Mouse (Mus musculus): Measurements from ENCODE around the gene Adora3. TPM values are rescaled to one million over a fixed set of nuclear protein-coding genes. Genes with fewer than 3 reads are reported as not detected.

Gene Adora3
- polyA plus RNA-seq, 1 experiment from 2014 or later: not detected

GRCm38 (mm10) chr3:105853781-105854180 is 16.9 kb upstream of the Adora3 start:
- ATAC-seq (replicated peaks; ENCODE audit: low FRiP score): no peak
- H3K9ac ChIP-seq: no peak overlapping the region

GRCm38 (mm10) chr3:105854786-105855185 is 15.9 kb upstream of the Adora3 start:
- Histone ChIP-seq H3K4me3 (replicated peaks) (no peak overlapping the region), H3K4me1 (no peaks in the 10 kb centered on the region), H3K4me2 (no peak overlapping the region), H3K9me3 (replicated peaks) (no peaks in the 10 kb centered on the region), H3K36me3 (no peaks in the 10 kb centered on the region), H3K27me3 (no peaks in the 10 kb centered on the region), H3K27ac (no peak overlapping the region), H3K9ac (no peak overlapping the region)
- 73% methylated on average over 4 of the region's 4 CpGs for WGBS
- ATAC-seq (replicated peaks; ENCODE audit: low FRiP score): no peak

More at GRCm38 (mm10) chr3:105853781-105854180, 16.9 kb upstream of the Adora3 start:
- no peak overlapping the region for H3K4me2 ChIP-seq
- 52% methylated on average over 8 of the region's 8 CpGs for WGBS
- H3K27ac ChIP-seq: no peak overlapping the region
- H3K4me1 ChIP-seq: no peaks in the 10 kb centered on the region
- H3K36me3 ChIP-seq: no peaks in the 10 kb centered on the region
- no peaks in the 10 kb centered on the region for H3K27me3 ChIP-seq
- H3K4me3 ChIP-seq (replicated peaks): no peak overlapping the region
- H3K9me3 ChIP-seq (replicated peaks): no peaks in the 10 kb centered on the region

DNA sequence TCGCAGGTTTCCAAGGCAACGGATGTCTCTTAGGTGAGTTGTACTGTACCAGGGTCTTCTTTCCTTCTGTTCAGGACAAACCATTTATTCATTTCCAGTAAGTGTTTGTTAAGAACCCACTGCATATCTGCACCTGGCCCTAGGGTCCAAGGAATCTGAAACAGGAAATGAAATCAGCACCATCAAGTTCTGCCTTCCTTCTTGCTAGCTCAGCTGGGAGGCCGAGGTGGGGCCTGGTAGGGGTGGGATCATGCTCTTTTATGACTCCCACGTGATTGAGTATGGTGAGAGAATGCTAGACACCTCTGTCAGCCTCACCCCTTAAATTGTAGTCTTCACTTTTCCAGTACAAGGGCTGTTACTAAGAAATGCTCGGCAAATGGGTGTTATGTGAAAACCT is 13.1 kb upstream of the Adora3 start:
- no peak overlapping the region for H3K9ac ChIP-seq
- ATAC-seq (replicated peaks; ENCODE audit: low FRiP score): no peak
- WGBS: 54% methylated on average over 5 of the region's 5 CpGs
- H3K9me3 ChIP-seq (replicated peaks): no peaks in the 10 kb centered on the region
- H3K27me3 ChIP-seq: no peaks in the 10 kb centered on the region
- no peaks in the 10 kb centered on the region for H3K36me3 ChIP-seq
- H3K4me3 ChIP-seq (replicated peaks): no peak overlapping the region
- H3K4me1 ChIP-seq: no peaks in the 10 kb centered on the region
- no peak overlapping the region for H3K4me2 ChIP-seq
- H3K27ac ChIP-seq: no peak overlapping the region

GRCm38 (mm10) chr3:105861747-105862366 is 8.8 kb upstream of the Adora3 start:
- Histone ChIP-seq H3K36me3 (no peaks in the 10 kb centered on the region), H3K4me3 (replicated peaks) (no peak overlapping the region), H3K27ac (no peak overlapping the region), H3K4me2 (no peak overlapping the region), H3K9me3 (replicated peaks) (no peaks in the 10 kb centered on the region), H3K4me1 (no peaks in the 10 kb centered on the region), H3K9ac (no peak overlapping the region), H3K27me3 (no peaks in the 10 kb centered on the region)
- 39% methylated on average over 7 of the region's 7 CpGs for WGBS
- no peak for ATAC-seq (replicated peaks; ENCODE audit: low FRiP score)

DNA sequence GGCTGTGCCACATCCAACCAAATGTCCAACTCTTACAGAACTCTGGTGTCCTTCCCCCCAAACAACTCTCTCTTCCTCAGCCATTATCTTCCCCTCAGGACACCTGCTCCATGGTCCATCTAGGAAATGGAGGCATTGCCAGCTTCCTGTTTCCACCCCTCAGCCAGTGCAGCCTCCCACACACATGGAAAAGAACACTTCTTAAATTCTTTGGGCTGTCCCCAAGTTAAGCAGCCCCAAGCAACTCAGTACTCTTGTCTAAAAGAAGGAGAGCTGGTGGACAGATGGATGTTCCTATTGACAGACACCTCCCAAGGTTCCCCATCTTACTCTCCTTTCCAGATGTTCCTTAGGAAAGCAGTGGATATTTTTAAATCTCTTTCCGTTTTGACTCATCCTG is 6.5 kb upstream of the Adora3 start:
- WGBS: 78% methylated on average over 1 of the region's 1 CpGs
- Histone ChIP-seq H3K27ac (no peak overlapping the region), H3K4me2 (no peak overlapping the region), H3K4me3 (replicated peaks) (no peak overlapping the region), H3K27me3 (no peaks in the 10 kb centered on the region), H3K4me1 (peaks cover 11% of the 10 kb centered on the region), H3K9me3 (replicated peaks) (no peaks in the 10 kb centered on the region), H3K9ac (no peak overlapping the region), H3K36me3 (no peaks in the 10 kb centered on the region)
- ATAC-seq (replicated peaks; ENCODE audit: low FRiP score): no peak

DNA sequence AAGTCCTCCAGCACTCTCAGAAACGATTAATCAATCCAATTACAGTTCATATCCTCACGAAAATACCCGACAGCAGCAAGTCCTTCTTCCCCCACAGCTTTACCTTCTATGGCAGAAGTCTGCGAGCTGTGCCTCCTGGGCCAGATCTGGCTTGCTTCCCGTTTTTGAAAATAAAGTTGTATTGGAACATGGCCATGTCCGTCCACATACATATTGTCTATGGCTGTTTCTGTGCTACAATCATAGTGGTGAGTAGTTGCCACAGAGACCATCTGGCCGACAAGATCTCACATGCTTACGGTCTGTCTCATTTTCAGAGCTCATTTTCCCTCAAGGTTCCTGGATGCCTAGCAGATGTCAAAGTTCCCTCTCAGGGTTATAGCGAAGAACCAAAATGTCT is 5.5 kb upstream of the Adora3 start:
- H3K9ac ChIP-seq: no peak overlapping the region
- H3K27me3 ChIP-seq: no peaks in the 10 kb centered on the region
- no peak overlapping the region for H3K4me2 ChIP-seq
- WGBS: 76% methylated on average over 9 of the region's 9 CpGs
- H3K4me3 ChIP-seq (replicated peaks): no peak overlapping the region
- no peak for ATAC-seq (replicated peaks; ENCODE audit: low FRiP score)
- no peaks in the 10 kb centered on the region for H3K36me3 ChIP-seq
- peaks cover 11% of the 10 kb centered on the region for H3K4me1 ChIP-seq
- no peaks in the 10 kb centered on the region for H3K9me3 ChIP-seq (replicated peaks)
- no peak overlapping the region for H3K27ac ChIP-seq

- H3K4me1 ChIP-seq: peaks cover 18% of the 10 kb centered on the region
- no peaks in the 10 kb centered on the region for H3K36me3 ChIP-seq
- WGBS: 27% methylated on average over 2 of the region's 2 CpGs
- no peaks in the 10 kb centered on the region for H3K9me3 ChIP-seq (replicated peaks)
- H3K27me3 ChIP-seq: no peaks in the 10 kb centered on the region
- H3K9ac ChIP-seq: no peak overlapping the region
- no peak overlapping the region for H3K4me2 ChIP-seq
- no peak overlapping the region for H3K4me3 ChIP-seq (replicated peaks)
- peak; percentile 18; the same call in 1 of the 2 replicates for ATAC-seq (replicated peaks; ENCODE audit: low FRiP score)
- no peak overlapping the region for H3K27ac ChIP-seq
Observed at GRCm38 (mm10) chr3:105868135-105868534, 2.5 kb upstream of the Adora3 start.

DNA sequence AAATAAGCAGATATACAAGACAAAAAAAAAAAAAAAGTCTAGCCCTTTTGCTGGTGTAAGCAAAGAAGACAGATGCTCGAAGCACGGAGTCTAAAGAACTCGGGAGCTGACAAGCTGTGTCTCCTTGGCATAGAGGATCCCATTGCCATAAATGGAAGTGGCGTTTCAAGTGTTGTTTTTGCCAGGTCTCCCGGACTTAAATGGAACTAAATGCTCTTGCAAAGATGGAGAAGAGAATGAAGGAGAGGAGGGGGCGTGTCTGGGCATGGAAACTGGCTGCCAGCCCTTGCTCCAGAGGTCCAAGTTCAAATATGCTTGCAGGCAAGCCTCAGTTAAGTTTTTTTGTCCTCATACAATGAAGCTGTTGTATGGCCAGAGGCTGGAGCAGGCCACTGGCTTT is 1.4 kb downstream of the Adora3 start:
- Histone ChIP-seq H3K9me3 (replicated peaks) (no peaks in the 10 kb centered on the region), H3K9ac (no peak overlapping the region), H3K36me3 (no peaks in the 10 kb centered on the region), H3K4me2 (no peak overlapping the region), H3K4me1 (peaks cover 21% of the 10 kb centered on the region), H3K27ac (0 out of 2 replicates have a peak overlapping the region, but pooled peaks have one; percentile 32), H3K27me3 (no peaks in the 10 kb centered on the region), H3K4me3 (replicated peaks) (no peak overlapping the region)
- ATAC-seq (replicated peaks; ENCODE audit: low FRiP score): no peak
- 46% methylated on average over 6 of the region's 6 CpGs for WGBS

GRCm38 (mm10) chr3:105872579-105872978 is 1.9 kb downstream of the Adora3 start:
- no peak overlapping the region for H3K9ac ChIP-seq
- ATAC-seq (replicated peaks; ENCODE audit: low FRiP score): no peak
- H3K4me2 ChIP-seq: no peak overlapping the region
- no peaks in the 10 kb centered on the region for H3K27me3 ChIP-seq
- no peak overlapping the region for H3K4me3 ChIP-seq (replicated peaks)
- 0 out of 2 replicates have a peak overlapping the region, but pooled peaks have one; percentile 32 for H3K27ac ChIP-seq
- no peaks in the 10 kb centered on the region for H3K36me3 ChIP-seq
- peaks cover 20% of the 10 kb centered on the region for H3K4me1 ChIP-seq
- no peaks in the 10 kb centered on the region for H3K9me3 ChIP-seq (replicated peaks)
- 35% methylated on average over 3 of the region's 3 CpGs for WGBS

- Histone ChIP-seq H3K27ac (no peak overlapping the region), H3K4me2 (no peak overlapping the region), H3K4me1 (peaks cover 10% of the 10 kb centered on the region; the same call in 1 of the 2 replicates), H3K27me3 (no peaks in the 10 kb centered on the region), H3K4me3 (replicated peaks) (no peak overlapping the region), H3K9ac (no peak overlapping the region), H3K9me3 (replicated peaks) (no peaks in the 10 kb centered on the region), H3K36me3 (no peaks in the 10 kb centered on the region)
- no peak for ATAC-seq (replicated peaks; ENCODE audit: low FRiP score)
- WGBS: 77% methylated on average over 6 of the region's 6 CpGs
Observed at GRCm38 (mm10) chr3:105873451-105874445, 3.1 kb downstream of the Adora3 start.

DNA sequence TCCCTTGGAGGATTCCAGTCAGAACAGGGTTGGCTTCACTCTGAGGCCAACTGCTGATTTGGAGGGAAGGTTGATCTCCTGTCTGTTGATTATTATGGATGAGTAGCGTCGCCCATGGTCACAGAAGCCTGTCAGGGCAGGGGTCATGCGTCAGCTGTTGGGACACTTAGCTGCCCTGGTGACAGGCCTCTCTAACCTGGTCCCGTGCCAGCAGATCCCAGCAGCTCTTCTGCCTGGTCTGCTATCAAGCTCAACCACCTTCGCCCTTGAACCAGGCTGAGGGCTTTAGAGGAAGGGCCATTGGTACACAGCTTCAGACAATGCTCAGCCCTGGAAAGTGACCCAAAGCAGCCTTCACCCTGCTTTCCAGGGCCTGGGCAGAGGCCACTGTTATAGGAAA is 5.4 kb downstream of the Adora3 start:
- 64% methylated on average over 5 of the region's 5 CpGs for WGBS
- no peak overlapping the region for H3K4me3 ChIP-seq (replicated peaks)
- H3K4me1 ChIP-seq: peaks cover 10% of the 10 kb centered on the region; the same call in 1 of the 2 replicates
- H3K27me3 ChIP-seq: no peaks in the 10 kb centered on the region
- H3K9me3 ChIP-seq (replicated peaks): no peaks in the 10 kb centered on the region
- H3K9ac ChIP-seq: no peak overlapping the region
- H3K4me2 ChIP-seq: no peak overlapping the region
- no peak; the same call in 1 of the 2 replicates for ATAC-seq (replicated peaks; ENCODE audit: low FRiP score)
- H3K36me3 ChIP-seq: no peaks in the 10 kb centered on the region
- no peak overlapping the region for H3K27ac ChIP-seq

DNA sequence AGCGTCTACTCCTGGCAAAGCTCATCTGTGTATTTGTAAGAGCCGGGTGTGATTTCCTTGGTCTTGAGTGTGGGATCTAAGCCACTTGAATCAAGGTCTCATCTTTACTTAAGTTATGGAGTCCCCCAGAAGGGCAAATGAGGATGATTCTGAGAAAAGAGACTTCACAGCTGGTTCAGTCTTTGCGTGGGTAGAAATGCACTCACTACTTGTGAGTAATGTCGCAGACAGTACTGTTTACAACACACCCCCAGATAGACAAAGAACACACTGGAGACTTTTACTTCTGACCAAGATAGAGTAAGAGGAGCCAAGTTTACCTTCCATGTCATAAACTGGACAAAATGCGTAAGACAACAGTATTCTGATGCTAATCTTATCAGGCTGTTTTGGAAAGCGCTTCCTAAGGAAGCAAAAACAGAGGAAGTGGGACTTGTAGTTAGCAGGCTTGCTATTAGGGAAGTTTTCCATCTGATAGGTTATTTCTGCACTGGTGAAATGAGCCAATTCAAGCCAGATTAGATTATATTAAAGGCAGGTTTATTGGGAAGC is 6.7 kb downstream of the Adora3 start:
- Histone ChIP-seq H3K27ac (no peak overlapping the region), H3K9ac (no peak overlapping the region), H3K27me3 (no peaks in the 10 kb centered on the region), H3K36me3 (no peaks in the 10 kb centered on the region), H3K4me3 (replicated peaks) (no peak overlapping the region), H3K9me3 (replicated peaks) (no peaks in the 10 kb centered on the region), H3K4me1 (peaks cover 7% of the 10 kb centered on the region; the same call in 1 of the 2 replicates), H3K4me2 (no peak overlapping the region)
- 81% methylated on average over 6 of the region's 6 CpGs for WGBS
- no peak for ATAC-seq (replicated peaks; ENCODE audit: low FRiP score)
